Mouse (Mus musculus): ENCODE measurements around the gene Megf11.
"Not testable (repeated sequence)": the region's sequence is repeated elsewhere in the genome, so short reads cannot be mapped to it uniquely, and the experiment has no call there.

Gene Megf11

DNA sequence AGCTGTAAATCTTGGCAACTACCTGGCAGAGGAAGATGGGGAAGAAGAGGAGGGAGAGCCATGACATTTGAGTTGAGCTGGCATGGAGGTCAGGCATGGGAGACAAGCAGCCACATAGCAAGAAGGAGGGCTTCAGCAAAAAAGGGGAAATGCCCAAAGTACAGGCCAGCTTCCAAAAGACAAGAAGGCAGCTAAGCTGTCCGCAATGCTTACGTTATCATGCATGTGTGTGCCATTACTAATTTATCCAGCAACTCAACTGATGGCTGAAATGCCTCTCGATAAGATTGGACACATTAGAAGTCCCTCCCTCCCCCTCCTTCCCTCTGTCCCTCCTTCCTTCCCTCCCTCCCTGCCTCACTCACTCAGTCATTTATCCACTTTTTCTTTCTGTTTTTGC lies 260.0 kb downstream of the Megf11 start:
- no peak for DNase-seq (ENCODE audit: low spot score in 2 of 2)

DNA sequence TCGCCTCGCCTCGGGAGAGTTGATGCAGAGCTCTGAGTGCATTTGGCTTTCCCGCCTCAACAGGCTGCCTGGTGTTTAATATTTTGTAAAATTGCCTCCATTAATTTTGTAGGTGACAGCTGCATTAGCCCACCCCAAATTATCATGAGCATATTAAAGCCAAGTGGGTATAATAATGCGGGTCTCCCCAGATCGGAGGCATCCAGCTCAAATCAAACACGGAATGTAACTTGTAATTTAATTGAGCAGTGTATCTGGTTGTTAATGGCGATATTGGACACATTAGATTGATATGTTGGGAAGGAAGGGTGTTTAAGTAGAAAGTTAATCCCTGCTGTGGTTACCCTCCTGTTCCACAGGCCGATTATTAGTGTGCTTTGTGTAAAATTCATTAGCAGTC lies 264.0 kb downstream of the Megf11 start:
- no peak for DNase-seq (ENCODE audit: low spot score in 2 of 2)

DNA sequence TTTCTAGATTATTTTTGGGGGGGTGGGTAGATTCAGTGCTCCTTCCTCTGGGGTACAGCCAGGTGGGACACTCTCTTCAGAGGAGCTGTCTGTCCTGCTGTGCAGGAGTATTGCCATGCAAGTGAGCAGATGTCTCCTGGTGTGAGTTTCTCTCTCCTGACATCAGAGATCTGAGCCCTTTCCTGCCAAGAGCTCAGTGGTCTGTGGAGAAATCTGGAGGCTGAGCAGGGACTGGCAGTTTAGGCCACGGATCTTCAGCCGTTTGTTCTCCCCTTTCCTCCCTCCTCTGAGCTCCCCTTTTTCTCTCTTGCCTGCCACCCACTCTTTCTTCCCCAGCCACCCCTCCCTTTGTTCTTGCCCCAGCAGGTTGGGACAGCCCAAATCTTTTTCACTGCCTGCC lies 264.5 kb downstream of the Megf11 start:
- DNase-seq (ENCODE audit: low spot score in 2 of 2) = no peak

DNA sequence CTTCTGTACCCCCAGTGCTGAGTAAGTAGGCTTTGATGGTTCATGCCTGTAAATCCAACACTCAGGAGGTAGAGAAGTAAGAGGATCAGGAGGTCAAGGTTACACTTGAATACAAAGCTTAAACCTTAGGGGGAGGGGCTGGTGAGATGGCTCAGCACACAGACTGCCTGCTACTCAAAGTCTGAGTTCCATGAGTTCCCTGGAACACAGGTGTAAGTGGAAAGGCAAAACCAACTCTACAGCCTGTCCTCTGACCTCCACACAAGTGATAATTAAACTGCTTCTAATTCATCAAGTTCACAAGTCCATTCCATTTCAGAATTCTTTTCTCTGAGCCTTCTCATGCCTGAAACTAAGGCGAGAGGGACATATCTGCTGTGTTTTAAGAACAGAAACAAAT lies 265.8 kb downstream of the Megf11 start:
- DNase-seq (ENCODE audit: low spot score in 2 of 2) = no peak

DNA sequence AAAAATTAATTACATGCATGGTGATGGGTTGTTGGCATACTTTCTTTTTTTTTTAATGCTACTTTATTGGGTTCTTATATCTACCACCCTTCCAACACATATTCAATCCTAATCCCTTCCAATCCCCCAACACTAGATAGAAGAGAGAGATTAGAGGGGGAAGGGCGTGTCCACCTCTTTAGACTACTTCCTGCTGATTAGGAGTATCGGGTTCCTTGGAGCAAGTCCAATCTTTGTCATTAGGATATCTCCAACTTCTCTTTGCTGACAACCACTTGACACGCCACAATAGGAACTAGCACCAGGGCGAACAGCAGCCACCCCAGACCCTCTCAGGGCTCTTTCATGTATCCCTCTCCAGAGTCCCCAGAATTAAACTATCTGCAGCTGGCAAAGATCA lies 266.3 kb downstream of the Megf11 start:
- DNase-seq (ENCODE audit: low spot score in 2 of 2) = no peak

DNA sequence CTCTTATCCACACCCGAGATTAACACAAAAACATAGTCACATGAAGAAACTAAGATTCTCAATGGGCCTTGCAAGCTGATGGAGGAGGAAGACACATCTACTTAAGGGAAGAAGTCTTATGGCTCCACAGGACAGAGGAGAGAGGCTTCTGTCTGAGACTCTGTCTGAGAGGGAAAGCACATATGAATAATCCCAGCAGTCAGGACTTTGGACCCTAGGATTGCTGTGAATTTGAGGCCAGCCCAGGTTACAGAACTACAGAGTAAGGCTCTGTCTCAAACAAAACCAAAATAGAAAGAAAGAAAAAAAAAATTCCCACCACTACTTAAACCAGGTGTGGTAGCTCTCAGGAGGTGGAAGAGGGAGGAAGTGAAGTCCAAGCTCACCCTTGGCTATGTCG lies 266.7 kb downstream of the Megf11 start:
- DNase-seq (ENCODE audit: low spot score in 2 of 2) = no peak

DNA sequence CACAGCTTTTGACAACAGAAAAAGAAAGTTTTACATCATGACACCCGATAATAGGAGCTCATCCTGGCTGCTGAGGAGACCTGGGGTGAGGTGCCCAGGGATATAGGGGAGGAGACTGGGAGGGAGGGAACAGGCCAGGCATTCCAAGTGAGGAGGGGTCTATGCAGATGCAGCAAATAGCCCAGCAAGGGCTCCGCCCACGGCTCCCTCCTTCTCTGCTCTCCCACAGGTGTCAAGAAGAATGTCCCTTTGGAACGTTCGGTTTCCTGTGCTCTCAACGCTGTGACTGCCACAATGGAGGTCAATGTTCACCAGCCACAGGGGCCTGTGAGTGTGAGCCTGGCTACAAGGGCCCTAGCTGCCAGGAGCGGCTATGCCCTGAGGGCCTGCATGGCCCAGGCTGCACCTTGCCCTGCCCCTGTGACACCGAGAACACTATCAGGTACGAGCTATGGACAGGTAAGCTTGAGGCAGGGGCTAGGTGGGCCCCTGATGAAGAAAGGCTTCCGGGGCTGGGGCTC lies 267.5 kb downstream of the Megf11 start:
- no peak for DNase-seq (ENCODE audit: low spot score in 2 of 2)

DNA sequence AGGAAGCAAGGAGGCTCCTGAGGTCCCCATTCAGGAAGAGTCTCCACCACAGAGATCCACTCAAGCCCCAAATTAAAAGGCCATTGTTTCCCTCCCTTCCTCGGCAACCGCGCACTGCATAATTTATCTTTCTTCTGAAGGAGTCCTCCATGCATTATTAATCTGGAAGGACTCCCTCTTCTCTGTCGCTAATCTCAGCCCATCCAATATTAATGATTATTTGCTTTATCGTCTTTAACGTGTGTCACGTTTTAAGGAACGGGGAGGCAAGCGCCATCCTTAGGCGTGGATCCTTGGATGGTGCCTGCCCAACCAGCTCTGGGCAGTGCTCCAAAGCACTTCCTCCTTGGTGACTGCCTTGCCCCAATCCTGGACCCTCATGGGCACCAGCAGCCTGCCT lies 269.3 kb downstream of the Megf11 start:
- DNase-seq (ENCODE audit: low spot score in 2 of 2) = no peak

DNA sequence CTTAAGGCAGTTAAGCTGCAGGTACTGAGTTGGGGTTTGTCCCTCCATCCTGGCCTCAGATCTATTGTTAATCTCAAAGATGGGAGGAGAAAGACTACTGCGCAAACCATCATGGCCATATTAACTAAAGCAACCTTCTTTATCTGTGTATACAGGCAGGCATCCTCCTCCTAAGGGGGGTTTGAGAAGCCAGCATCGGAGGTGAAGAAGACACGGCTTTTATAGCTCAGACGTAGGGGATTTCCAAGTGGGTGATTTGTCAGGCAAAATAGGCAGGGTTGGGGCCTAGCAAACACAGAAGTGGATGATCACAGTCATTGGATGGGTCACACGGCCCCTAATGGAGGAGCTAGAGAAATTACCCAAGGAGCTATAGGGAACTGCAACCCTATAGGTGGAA lies 271.2 kb downstream of the Megf11 start:
- no peak for DNase-seq (ENCODE audit: low spot score in 2 of 2)

DNA sequence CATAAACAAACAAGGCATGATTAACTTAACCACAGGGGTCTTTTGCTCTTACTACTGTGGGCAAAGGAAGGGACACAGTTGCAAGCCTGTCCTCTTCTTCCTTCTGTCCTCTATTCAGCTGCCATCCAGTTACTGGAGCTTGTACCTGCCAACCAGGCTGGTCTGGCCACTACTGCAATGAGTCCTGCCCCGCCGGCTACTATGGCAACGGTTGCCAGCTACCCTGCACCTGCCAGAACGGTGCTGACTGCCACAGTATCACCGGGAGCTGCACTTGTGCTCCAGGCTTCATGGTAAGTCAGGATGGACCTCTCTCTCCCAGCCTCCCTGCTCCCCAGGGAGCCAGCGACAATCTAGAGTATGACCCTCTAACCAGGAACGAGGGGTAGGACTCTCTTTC lies 274.8 kb downstream of the Megf11 start:
- no peak for DNase-seq (ENCODE audit: low spot score in 2 of 2)

DNA sequence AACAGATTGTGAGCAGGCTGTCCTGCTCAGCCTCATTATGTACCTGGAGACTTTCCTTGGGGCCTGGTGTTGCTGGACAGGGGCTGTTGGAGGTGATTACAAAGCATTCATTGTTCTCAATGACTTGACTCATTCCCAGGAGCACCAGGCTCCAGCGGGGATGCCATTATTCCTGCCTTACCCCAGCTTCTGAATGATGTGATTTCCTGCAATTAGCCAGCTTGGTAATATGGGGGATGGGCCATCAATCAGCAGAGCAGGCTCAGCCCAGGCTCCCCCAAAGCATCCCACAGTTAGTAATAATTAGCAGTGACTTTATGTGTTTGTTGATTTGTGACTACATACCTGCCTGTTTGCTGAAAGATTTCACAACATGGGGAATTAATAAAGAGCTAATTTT lies 279.2 kb downstream of the Megf11 start:
- no peak for DNase-seq (ENCODE audit: low spot score in 2 of 2)

DNA sequence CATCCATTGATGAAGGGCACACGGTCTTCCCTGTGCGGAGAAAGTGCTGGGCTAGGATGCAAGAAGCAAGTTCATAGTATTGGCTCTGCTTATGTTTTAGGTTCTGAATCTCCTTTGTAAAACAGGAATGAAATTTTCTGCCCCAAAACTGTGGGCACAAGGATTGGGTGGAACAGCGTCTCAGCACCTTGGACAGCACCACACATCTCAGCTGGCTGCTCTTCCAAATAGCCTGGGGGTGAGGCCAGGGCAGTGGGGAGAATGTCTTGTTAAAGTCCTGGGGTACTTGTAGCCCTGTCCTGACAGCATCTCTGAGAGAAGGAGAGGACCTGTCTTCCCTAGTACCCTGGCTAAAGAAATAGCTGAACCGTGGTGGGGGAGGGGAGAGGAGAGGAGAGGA lies 281.1 kb downstream of the Megf11 start:
- no peak for DNase-seq (ENCODE audit: low spot score in 2 of 2)

DNA sequence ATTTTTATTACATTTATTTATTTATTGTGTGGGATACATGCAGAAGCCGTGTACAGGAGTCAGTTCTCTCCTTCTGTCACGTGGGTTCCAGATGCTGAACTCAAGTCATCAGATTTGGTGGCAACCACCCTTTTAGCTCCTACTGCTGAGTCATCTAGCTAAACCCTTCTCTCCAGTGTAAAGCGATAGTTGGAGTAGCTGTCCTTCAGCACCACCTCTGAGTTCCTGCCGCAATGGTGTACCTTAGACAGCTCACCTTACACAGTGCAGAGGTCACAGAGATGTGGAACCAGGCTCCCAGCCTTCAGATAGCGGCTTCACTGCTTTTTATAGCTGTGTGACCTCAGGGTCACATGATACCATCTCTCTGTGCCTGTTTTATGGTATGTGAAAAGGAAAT lies 282.1 kb downstream of the Megf11 start:
- DNase-seq (ENCODE audit: low spot score in 2 of 2) = no peak

DNA sequence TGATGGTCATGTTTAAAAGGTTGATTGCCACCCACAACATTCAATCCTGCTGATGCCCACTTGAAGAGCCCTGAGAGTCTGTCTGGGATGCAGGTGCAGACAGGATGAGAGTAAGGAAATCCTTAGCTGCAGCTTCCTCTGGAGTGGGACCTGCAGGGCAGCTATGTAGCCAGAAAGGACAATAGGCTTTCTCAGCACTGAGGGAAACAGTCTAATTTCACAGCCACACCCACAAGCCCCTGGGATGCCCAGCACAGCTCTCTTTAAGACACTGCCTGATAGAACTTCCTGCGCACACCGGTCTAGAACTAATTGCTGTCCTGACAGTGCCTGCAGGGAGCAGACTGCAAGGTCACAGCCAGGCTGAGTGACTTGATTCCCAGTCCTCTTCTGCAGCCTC lies 282.6 kb downstream of the Megf11 start:
- DNase-seq (ENCODE audit: low spot score in 2 of 2) = no peak

DNA sequence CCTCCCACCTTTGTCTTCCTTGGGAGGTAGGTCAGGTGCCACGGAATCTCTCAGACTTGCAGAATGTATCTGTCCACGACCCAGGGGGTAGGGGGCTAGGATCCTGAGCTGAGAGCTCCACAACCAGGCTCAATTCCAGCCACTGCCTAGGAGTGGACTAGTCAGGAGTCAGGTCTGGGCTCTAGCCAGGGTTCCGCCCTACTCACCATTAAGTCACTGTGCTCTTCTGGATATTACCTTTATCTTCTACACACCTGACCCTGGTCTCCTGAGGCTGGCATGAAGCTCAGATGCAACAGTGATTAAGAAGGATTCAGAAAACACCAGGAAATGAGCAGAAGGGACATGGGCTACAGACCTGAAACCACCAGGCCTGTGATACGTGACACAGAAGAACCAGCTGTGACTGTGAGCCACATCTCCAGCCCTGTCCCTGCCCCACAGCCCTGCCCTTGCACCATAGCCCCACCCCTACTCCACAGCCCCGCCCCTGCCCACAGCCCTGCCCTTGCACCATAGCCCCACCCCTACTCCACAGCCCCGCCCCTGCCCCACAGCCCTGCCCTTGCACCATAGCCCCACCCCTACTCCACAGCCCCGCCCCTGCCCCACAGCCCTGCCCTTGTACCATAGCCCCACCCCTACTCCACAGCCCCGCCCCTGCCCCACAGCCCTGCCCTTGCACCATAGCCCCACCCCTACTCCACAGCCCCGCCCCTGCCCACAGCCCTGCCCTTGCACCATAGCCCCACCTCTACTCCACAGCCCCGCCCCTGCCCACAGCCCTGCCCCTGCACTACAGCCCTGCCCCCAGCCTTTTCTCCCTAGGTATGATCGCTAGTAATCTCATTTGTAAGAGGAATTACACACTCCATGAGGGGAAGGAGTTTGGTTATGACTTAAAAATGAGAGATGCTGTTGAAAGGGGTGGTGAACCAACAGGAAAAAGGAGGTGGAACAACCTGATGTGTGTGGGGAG lies 286.2 kb downstream of the Megf11 start:
- DNase-seq (ENCODE audit: low spot score in 2 of 2) = not testable (repeated sequence)

DNA sequence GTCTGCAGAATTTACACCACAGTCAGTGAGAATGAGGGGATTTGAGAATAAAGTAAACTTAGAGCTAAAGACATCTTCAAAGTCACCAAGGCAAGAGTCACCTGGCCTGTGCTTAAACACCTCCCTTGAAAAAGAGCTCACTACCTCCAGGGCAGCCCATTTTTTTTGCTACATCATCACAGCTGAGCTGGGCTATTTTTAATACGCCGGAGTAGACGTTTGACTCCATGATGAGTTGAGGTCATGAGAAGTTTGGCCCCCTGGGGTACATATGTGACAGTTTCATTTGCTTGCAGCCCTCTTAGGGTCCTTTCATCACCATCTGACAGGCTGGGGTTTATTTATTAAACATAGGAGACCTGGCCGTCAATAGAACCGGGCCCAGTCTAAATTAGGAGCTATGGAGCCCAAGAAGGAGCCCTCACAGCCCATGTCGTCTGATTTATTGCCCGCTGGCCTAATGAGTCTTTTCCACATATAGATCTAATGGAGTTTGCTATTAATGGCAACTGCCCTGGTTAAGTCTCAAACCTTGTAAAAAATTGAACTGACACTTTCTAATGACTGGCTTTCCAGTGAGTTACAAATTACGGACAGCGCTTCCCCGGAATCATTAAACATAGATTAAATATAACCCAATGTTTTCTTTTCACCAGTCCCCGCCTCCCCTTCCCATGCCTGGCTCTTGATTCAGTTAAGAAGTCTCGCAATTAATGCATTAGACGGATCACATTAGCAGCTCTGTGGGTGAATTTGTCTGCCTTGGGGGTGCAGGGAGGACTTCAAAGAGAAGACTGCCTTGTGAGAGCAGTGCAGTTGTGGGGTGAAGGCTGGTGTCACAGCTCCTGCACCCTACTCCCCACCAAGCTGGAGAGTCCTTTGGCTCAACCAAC lies 301.9 kb downstream of the Megf11 start:
- no peak for DNase-seq (ENCODE audit: low spot score in 2 of 2)

DNA sequence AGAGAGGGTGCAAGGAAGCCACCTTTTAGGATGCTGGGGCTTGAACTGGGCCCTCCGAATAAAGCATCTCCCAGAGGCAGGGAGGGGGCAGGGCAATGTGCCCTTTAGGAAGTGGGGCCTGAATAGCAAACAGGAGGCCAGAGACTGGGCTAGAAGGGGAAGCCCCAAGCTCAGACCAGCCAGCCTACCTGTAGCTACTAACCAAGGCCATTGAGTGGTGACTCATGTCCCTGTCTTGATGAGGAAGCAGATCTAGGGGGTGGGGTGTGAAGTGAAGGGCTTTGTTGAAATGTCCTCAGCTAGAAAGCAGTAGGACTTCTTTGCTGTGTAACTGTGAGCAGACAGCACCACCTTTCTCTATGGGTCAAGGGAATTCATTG lies 302.6 kb downstream of the Megf11 start:
- peak in 1 of 2 experiments; percentile 22 for DNase-seq (ENCODE audit: low spot score in 2 of 2)

DNA sequence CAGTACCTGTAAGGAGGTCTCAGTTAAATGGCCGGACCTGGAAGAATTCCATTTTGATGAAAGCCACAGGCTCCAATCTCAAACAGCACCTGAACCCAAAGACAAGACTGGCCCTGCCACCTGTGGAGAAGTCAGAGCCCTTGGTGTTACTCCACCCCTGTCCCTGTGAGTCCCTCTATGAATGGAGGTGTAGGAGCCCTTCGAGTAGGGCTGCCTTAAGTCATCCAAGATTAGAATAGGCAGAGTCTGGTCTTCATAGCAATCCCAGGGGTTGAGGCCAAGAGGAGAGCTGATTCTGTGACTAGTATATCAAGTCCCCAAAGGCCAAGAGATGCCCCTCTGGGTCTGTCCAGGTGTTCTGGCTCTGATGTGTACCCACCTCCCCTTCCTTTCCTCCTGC lies 305.3 kb downstream of the Megf11 start:
- DNase-seq (ENCODE audit: low spot score in 2 of 2) = no peak

DNA sequence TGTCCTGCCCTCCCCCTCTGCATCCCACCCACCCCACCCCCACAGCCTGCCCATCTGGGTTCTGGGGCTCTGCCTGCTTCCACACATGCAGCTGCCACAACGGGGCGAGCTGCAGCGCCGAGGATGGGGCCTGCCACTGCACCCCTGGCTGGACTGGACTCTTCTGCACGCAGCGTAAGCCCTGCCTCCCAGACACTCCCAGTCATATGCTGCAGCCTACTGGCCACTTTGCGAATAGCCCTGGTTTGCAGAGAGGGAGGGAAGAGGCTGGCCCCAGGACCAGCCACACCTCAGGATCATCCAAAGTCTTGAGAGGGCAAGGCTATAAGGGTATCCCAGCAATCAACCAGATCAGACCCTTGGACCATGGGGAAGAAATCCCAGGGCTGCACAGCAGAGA lies 305.8 kb downstream of the Megf11 start:
- peak in 1 of 2 experiments; percentile 49 for DNase-seq (ENCODE audit: low spot score in 2 of 2)

DNA sequence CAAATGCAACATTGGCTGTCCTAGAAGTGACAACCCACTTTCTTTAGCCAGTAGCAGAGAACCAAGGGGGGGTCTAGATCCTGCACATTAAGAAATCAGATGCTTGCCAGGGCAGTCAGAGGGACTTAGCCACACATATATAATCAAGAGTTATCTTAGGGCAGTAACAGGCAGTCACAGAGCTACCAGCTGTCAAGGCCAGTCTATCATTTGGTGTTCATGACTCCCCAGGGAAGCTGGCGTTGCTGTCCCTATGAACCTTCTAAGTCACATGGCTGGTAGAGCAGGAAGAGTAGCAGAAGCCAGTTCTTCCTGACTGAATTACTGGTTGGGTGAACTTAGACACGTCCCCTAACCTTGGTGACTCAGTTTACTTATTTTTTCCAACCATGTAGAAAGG lies 307.7 kb downstream of the Megf11 start:
- DNase-seq (ENCODE audit: low spot score in 2 of 2) = no peak

DNA sequence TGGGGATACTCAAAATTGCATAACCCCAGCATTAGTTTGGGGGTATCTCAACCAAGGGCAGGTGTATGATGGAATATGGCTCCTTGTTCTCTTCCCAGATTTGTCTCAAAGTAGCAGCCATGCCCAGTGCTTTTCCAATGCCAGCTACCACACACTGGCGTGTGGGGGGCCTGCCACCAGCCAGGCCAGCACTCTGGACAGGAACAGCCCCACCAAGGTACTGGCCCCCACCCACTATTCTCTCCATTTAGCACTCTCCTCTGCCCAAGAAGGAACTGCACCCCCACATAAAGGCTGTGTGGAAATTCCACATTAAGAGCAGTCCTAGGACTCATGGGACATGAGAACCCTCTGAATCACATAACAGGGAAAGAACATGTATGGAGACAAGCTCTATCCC lies 309.8 kb downstream of the Megf11 start:
- no peak for DNase-seq (ENCODE audit: low spot score in 2 of 2)

DNA sequence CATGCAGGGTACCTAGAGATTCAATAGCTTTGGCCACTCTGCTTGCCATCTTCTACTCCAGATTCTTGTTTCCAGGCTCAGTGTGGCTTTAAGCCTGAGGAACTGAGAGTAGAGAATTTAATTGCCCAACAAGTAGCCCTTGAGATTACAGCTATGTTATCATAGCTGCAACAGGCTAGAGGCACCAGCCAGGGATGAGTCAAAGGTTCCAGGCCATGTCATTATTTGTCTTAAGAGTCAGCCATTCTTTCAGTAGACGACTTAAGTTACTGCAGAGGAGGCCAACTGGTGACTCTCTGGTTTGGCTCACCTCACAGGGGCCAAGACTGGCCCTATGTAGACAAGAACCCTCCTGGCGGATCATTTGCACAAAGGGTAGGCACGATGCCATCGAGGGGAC lies 311.0 kb downstream of the Megf11 start:
- no peak for DNase-seq (ENCODE audit: low spot score in 2 of 2)

DNA sequence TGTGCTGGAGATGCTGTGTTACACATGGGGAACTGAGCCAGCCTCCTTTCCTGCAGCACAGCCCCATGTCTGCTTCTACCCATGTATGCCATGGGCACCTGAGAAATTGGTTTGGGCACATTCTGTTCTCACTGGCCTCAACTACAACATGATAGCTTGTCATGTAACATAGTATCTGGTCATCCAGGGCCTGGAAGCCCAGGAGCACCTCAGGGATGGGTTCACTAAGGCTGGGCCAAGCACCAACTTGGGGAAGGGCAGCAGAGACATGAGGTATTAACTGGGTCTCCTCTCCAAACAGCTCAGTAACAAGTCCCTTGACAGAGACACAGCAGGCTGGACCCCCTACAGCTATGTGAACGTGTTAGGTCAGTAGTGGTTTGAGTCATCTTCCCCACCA lies 311.6 kb downstream of the Megf11 start:
- no peak for DNase-seq (ENCODE audit: low spot score in 2 of 2)
